Mouse (Mus musculus) embryonic facial prominence, embryonic 12.5 days (tissue): ENCODE data around the gene Atf2. TPM values are rescaled to one million over a fixed set of nuclear protein-coding genes. Genes with fewer than 3 reads are reported as not detected.
"Not testable (repeated sequence)": the region's sequence is repeated elsewhere in the genome, so short reads cannot be mapped to it uniquely, and the experiment has no call there.

Experiments used
- ATAC-seq: fragments of 200-750 bp; cut with Nextera tagmentation; 2 replicates; pipeline ENCODE4 v1.8.0; 2017; ENCODE audit not compliant: insufficient number of reproducible peaks, insufficient read depth, low FRiP score, low TSS enrichment
- H3K27ac ChIP-seq: fragments of 300-500 bp; sonication (generic); 2 replicates; pipeline ENCODE4 v1.5.1; 2016; ENCODE audit warnings: mild to moderate bottlenecking
- H3K27me3 ChIP-seq: fragments of 300-500 bp; sonication (generic); 2 replicates; pipeline ENCODE4 v1.6.1; 2016; ENCODE audit warnings: mild to moderate bottlenecking, moderate library complexity
- H3K36me3 ChIP-seq: fragments of 300-500 bp; sonication (generic); 2 replicates; pipeline ENCODE4 v1.6.1; 2016; ENCODE audit warnings: mild to moderate bottlenecking
- H3K4me1 ChIP-seq: fragments of 300-500 bp; sonication (generic); 2 replicates; pipeline ENCODE4 v1.6.1; 2016
- H3K4me2 ChIP-seq: fragments of 300-500 bp; sonication (generic); replicated peaks from 2 replicates; pipeline ENCODE4 v1.6.1; 2016; ENCODE audit warnings: mild to moderate bottlenecking, moderate library complexity
- H3K4me3 ChIP-seq: fragments of 300-500 bp; sonication (generic); 2 replicates; pipeline ENCODE4 v1.5.1; 2016; ENCODE audit warnings: mild to moderate bottlenecking
- H3K9ac ChIP-seq: fragments of 300-500 bp; sonication (generic); 2 replicates; pipeline ENCODE4 v1.6.1; 2016; ENCODE audit warnings: mild to moderate bottlenecking, moderate library complexity
- H3K9me3 ChIP-seq: fragments of 300-500 bp; sonication (generic); 2 replicates; pipeline ENCODE4 v1.6.1; 2016; ENCODE audit warnings: mild to moderate bottlenecking, moderate library complexity
- WGBS: fragments of 180-500 bp; shearing (Covaris S2); methylation state at CpG from one replicate; pipeline ENCODE4 v1.1.7; 2016; 5-methylcytosine and 5-hydroxymethylcytosine counted together
- polyA plus RNA-seq: library from polyadenylated mRNA; unstranded; fragments of >200 nt; fragmentation: Nextera tagmentation; extraction: Ambion mirVana; gene quantifications from 2 replicates; pipeline ENCODE4 v1.2.1, GENCODE M21; 2016

Atf2 gene
- polyA plus RNA-seq, 1 experiment from 2014 or later, result 82.4 TPM

- H3K4me2 ChIP-seq, result no peak overlapping the region
- no peak overlapping the region for H3K27ac ChIP-seq
- no peaks in the 10 kb centered on the region for H3K4me1 ChIP-seq
- H3K36me3 ChIP-seq, result peaks cover 10% of the 10 kb centered on the region
- no peaks in the 10 kb centered on the region for H3K27me3 ChIP-seq
- WGBS, result 83% methylated on average over 16 of the region's 16 CpGs
- no peaks in the 10 kb centered on the region for H3K9me3 ChIP-seq
- no peak for ATAC-seq
- no peak overlapping the region for H3K4me3 ChIP-seq
- H3K9ac ChIP-seq, result no peak overlapping the region
Observed at GRCm38 (mm10) chr2:73867764-73868487, 24.5 kb downstream of the Atf2 start.

- ATAC-seq, result no peak
- Histone ChIP-seq H3K27ac (no peak overlapping the region), H3K4me3 (no peak overlapping the region), H3K9ac (no peak overlapping the region), H3K4me1 (no peaks in the 10 kb centered on the region), H3K27me3 (no peaks in the 10 kb centered on the region), H3K36me3 (no peaks in the 10 kb centered on the region), H3K9me3 (no peaks in the 10 kb centered on the region), H3K4me2 (no peak overlapping the region)
- WGBS, result 89% methylated on average over 4 of the region's 4 CpGs
Observed at GRCm38 (mm10) chr2:73860046-73860624, 32.3 kb downstream of the Atf2 start.

- H3K9ac ChIP-seq, result no peak overlapping the region
- H3K9me3 ChIP-seq, result no peaks in the 10 kb centered on the region
- no peak for ATAC-seq
- no peak overlapping the region for H3K4me3 ChIP-seq
- no peaks in the 10 kb centered on the region for H3K4me1 ChIP-seq
- no peaks in the 10 kb centered on the region for H3K27me3 ChIP-seq
- H3K36me3 ChIP-seq, result no peaks in the 10 kb centered on the region
- no peak overlapping the region for H3K27ac ChIP-seq
- no peak overlapping the region for H3K4me2 ChIP-seq
Observed at GRCm38 (mm10) chr2:73857352-73857751, 35.1 kb downstream of the Atf2 start.

GRCm38 (mm10) chr2:73856246-73856645 lies 36.2 kb downstream of the Atf2 start:
- Histone ChIP-seq H3K4me1 (no peaks in the 10 kb centered on the region), H3K36me3 (no peaks in the 10 kb centered on the region), H3K4me2 (no peak overlapping the region), H3K9ac (no peak overlapping the region), H3K9me3 (no peaks in the 10 kb centered on the region), H3K27ac (no peak overlapping the region), H3K4me3 (no peak overlapping the region), H3K27me3 (no peaks in the 10 kb centered on the region)
- 79% methylated on average over 1 of the region's 1 CpGs for WGBS
- ATAC-seq, result no peak

- Histone ChIP-seq H3K9me3 (no peaks in the 10 kb centered on the region), H3K4me3 (no peak overlapping the region), H3K4me2 (no peak overlapping the region), H3K27me3 (no peaks in the 10 kb centered on the region), H3K9ac (no peak overlapping the region), H3K27ac (no peak overlapping the region), H3K36me3 (peaks cover 4% of the 10 kb centered on the region; the same call in 1 of the 2 replicates), H3K4me1 (no peaks in the 10 kb centered on the region)
- 88% methylated on average over 2 of the region's 2 CpGs for WGBS
- ATAC-seq, result no peak
Observed at GRCm38 (mm10) chr2:73834406-73835015, 57.9 kb downstream of the Atf2 start.

GRCm38 (mm10) chr2:73833284-73833683 lies 59.2 kb downstream of the Atf2 start:
- 73% methylated on average over 1 of the region's 1 CpGs for WGBS
- Histone ChIP-seq H3K9ac (no peak overlapping the region), H3K9me3 (no peaks in the 10 kb centered on the region), H3K4me2 (no peak overlapping the region), H3K4me1 (no peaks in the 10 kb centered on the region), H3K27ac (no peak overlapping the region), H3K36me3 (peaks cover 8% of the 10 kb centered on the region), H3K27me3 (no peaks in the 10 kb centered on the region), H3K4me3 (no peak overlapping the region)
- ATAC-seq, result no peak

GRCm38 (mm10) chr2:73818742-73819141 lies 73.7 kb downstream of the Atf2 start:
- no peak overlapping the region for H3K9ac ChIP-seq
- no peak overlapping the region for H3K4me2 ChIP-seq
- no peak for ATAC-seq
- no peaks in the 10 kb centered on the region for H3K27me3 ChIP-seq
- WGBS, result 68% methylated on average over 4 of the region's 4 CpGs
- no peak overlapping the region for H3K27ac ChIP-seq
- peaks cover 19% of the 10 kb centered on the region for H3K36me3 ChIP-seq
- no peak overlapping the region for H3K4me3 ChIP-seq
- no peaks in the 10 kb centered on the region for H3K4me1 ChIP-seq
- no peaks in the 10 kb centered on the region for H3K9me3 ChIP-seq

GRCm38 (mm10) chr2:73807609-73808008 lies 84.8 kb downstream of the Atf2 start:
- Histone ChIP-seq H3K4me3 (no peak overlapping the region), H3K9ac (no peak overlapping the region), H3K4me1 (no peaks in the 10 kb centered on the region), H3K27ac (no peak overlapping the region), H3K27me3 (no peaks in the 10 kb centered on the region), H3K4me2 (no peak overlapping the region), H3K9me3 (no peaks in the 10 kb centered on the region), H3K36me3 (no peaks in the 10 kb centered on the region)
- ATAC-seq, result no peak
- 87% methylated on average over 8 of the region's 8 CpGs for WGBS

- not testable (repeated sequence) for H3K4me3 ChIP-seq, H3K27ac ChIP-seq, ATAC-seq, H3K36me3 ChIP-seq, H3K4me2 ChIP-seq, H3K9ac ChIP-seq, H3K9me3 ChIP-seq, H3K27me3 ChIP-seq, H3K4me1 ChIP-seq
- 92% methylated on average over 9 of the region's 9 CpGs for WGBS
Observed at GRCm38 (mm10) chr2:73800127-73800526, 92.3 kb downstream of the Atf2 start.

GRCm38 (mm10) chr2:73798786-73799185 lies 93.7 kb downstream of the Atf2 start:
- Histone ChIP-seq H3K27ac (no peak overlapping the region), H3K4me1 (no peaks in the 10 kb centered on the region), H3K27me3 (no peaks in the 10 kb centered on the region), H3K4me3 (no peak overlapping the region), H3K9me3 (no peaks in the 10 kb centered on the region), H3K36me3 (no peaks in the 10 kb centered on the region), H3K4me2 (no peak overlapping the region), H3K9ac (no peak overlapping the region)
- no peak for ATAC-seq
- WGBS, result 68% methylated on average over 5 of the region's 5 CpGs

GRCm38 (mm10) chr2:73798136-73798535 lies 94.3 kb downstream of the Atf2 start:
- Histone ChIP-seq H3K4me2 (no peak overlapping the region), H3K4me1 (no peaks in the 10 kb centered on the region), H3K4me3 (no peak overlapping the region), H3K9ac (no peak overlapping the region), H3K27me3 (no peaks in the 10 kb centered on the region), H3K27ac (no peak overlapping the region), H3K36me3 (no peaks in the 10 kb centered on the region), H3K9me3 (no peaks in the 10 kb centered on the region)
- no peak for ATAC-seq
- WGBS, result 52% methylated on average over 4 of the region's 4 CpGs
